Mouse (Mus musculus): ENCODE data around the gene Sesn3.

GRCm38 (mm10) chr9:14313968-14314367 lies 39.1 kb downstream of the Sesn3 start:
- TF ChIP-seq CTCF (IDR thresholded peaks at IDR 0.05; ENCODE audit: low read depth, low read length), result no peak
- TF ChIP-seq POLR2A (IDR thresholded peaks at IDR 0.05; ENCODE audit: extremely low read depth, insufficient read depth, low read length), result no peak

Measured in liver, adult 2 months (tissue).